Mouse (Mus musculus): ENCODE measurements around the gene Prpf4. TPM values are rescaled to one million over a fixed set of nuclear protein-coding genes. Genes with fewer than 3 reads are reported as not detected.
A peak's percentile ranks its signal among the peaks of the same experiment; 100 is the strongest.

The Prpf4 gene
- total RNA-seq (2012; rRNA removed) (24.4 and 26.9 TPM in 2 replicates), polyA plus RNA-seq (2012; ENCODE audit: insufficient read depth in 1 of 2, insufficient read length in 2 of 2, low read depth in 1 of 2, low replicate concordance in 2 of 2, missing spikeins in 1 of 2) (10 to 100 TPM in 1 of 2 experiments, not detected in 1; 37.9 TPM)

GRCm38 (mm10) chr4:62408601-62409282 is at the start of gene Prpf4, which contains the start of gene Cdc26:
Gene Prpf4 (plus strand): TSS chr4:62408797.
Gene Cdc26 (minus strand): TSS chr4:62408642.
- no peak for TF ChIP-seq SMC3 (IDR thresholded peaks at IDR 0.05; ENCODE audit: low read depth, low read length)
- peak; percentile 91 for TF ChIP-seq SIN3A (IDR thresholded peaks at IDR 0.05; ENCODE audit: low read length)
- peak; percentile 84 for TF ChIP-seq ELF1 (IDR thresholded peaks at IDR 0.05; ENCODE audit: low read depth, low read length)
- peak; percentile 98 for TF ChIP-seq NELFE (IDR thresholded peaks at IDR 0.05; ENCODE audit: low read depth, low read length)
- peak; percentile 76 for TF ChIP-seq TBP (IDR thresholded peaks at IDR 0.05; ENCODE audit: low read depth, low read length)
- TF ChIP-seq MYB (IDR thresholded peaks at IDR 0.05; ENCODE audit: low read depth, low read length): no peak
- TF ChIP-seq POLR2AphosphoS5 (IDR thresholded peaks at IDR 0.05; ENCODE audit: borderline replicate concordance, low read depth, low read length): no peak
- TF ChIP-seq BHLHE40 (IDR thresholded peaks at IDR 0.05; ENCODE audit: borderline replicate concordance, low read depth, low read length): no peak
- peak; percentile 95 for TF ChIP-seq KAT2A (conservative IDR thresholded peaks at IDR 0.05; ENCODE audit: low read depth, low read length)
- no peak for TF ChIP-seq UBTF (IDR thresholded peaks at IDR 0.05; ENCODE audit: borderline replicate concordance, insufficient read depth, low read depth, low read length)
- no peak for TF ChIP-seq TAL1 (IDR thresholded peaks at IDR 0.05; ENCODE audit: low read length)
- TF ChIP-seq CHD2 (IDR thresholded peaks at IDR 0.05; ENCODE audit: low read length): peak; percentile 97
- TF ChIP-seq NRF1 (IDR thresholded peaks at IDR 0.05; ENCODE audit: insufficient read depth, low read depth, low read length, poor library complexity, severe bottlenecking): peak; percentile 45; the same call in 1 of the 2 replicates
- TF ChIP-seq MYC (IDR thresholded peaks at IDR 0.05; ENCODE audit: low read depth, low read length): peak; percentile 88
- TF ChIP-seq EP300 (IDR thresholded peaks at IDR 0.05; ENCODE audit: low read depth in 1 of 2, low read length in 2 of 2): no peak
- no peak for TF ChIP-seq USF2 (IDR thresholded peaks at IDR 0.05; ENCODE audit: borderline replicate concordance in 1 of 2, insufficient read depth in 1 of 2, low read depth in 1 of 2, low read length in 2 of 2)
- peak; percentile 97 for TF ChIP-seq HCFC1 (IDR thresholded peaks at IDR 0.05; ENCODE audit: low read depth, low read length)
- peak; percentile 38; the same call in 1 of the 2 replicates for TF ChIP-seq ETS1 (IDR thresholded peaks at IDR 0.05; ENCODE audit: low read depth, low read length)
- peak; percentile 94 to 99 for TF ChIP-seq POLR2A (IDR thresholded peaks at IDR 0.05; ENCODE audit: control insufficient read depth in 1 of 2, insufficient read depth in 1 of 2, low read depth in 1 of 2, low read length in 2 of 2, poor library complexity in 1 of 2)
- TF ChIP-seq MAFK (IDR thresholded peaks at IDR 0.05; ENCODE audit: borderline replicate concordance, low read depth, low read length): no peak
- peak; percentile 89 for TF ChIP-seq MAX (IDR thresholded peaks at IDR 0.05; ENCODE audit: low read length)
- peak; percentile 95 for TF ChIP-seq POLR2AphosphoS2 (IDR thresholded peaks at IDR 0.05; ENCODE audit: low read length)
- TF ChIP-seq TCF12 (IDR thresholded peaks at IDR 0.05; ENCODE audit: low read depth, low read length): peak; percentile 70; the same call in 1 of the 2 replicates
- peak; percentile 7; the same call in 1 of the 2 replicates for TF ChIP-seq MEF2A (IDR thresholded peaks at IDR 0.05; ENCODE audit: extremely low read depth, insufficient replicate concordance, low read depth, low read length, poor library complexity, severe bottlenecking)
- peak; percentile 90 for TF ChIP-seq ZMIZ1 (IDR thresholded peaks at IDR 0.05; ENCODE audit: low read depth, low read length)
- no peak for TF ChIP-seq ZNF384 (IDR thresholded peaks at IDR 0.05; ENCODE audit: low read depth, low read length)
- TF ChIP-seq RCOR1 (IDR thresholded peaks at IDR 0.05; ENCODE audit: low read depth, low read length): no peak
- no peak for TF ChIP-seq GABPA (IDR thresholded peaks at IDR 0.05; ENCODE audit: low read depth, low read length)
- TF ChIP-seq MXI1 (IDR thresholded peaks at IDR 0.05; ENCODE audit: low read depth, low read length): peak; percentile 93
- no peak for TF ChIP-seq ZKSCAN1 (IDR thresholded peaks at IDR 0.05; ENCODE audit: low read depth, low read length)
- DNase-seq (ENCODE audit: low read depth, low spot score): peak; percentile 99
- peak within 1 kb of the TSS; percentile 73 to 76 for H3K4me3 ChIP-seq (ENCODE audit: control insufficient read depth in 1 of 2, insufficient read depth in 1 of 2, low read depth in 2 of 2, low read length in 2 of 2)
- H3K79me2 ChIP-seq (ENCODE audit: control insufficient read depth, insufficient read depth, low read length, poor library complexity): peaks cover 31% of the 10 kb centered on the region
- peak within 1 kb of the TSS; percentile 84 for H3K9ac ChIP-seq (ENCODE audit: control insufficient read depth, low read depth, low read length, poor library complexity, severe bottlenecking)
- H3K27ac ChIP-seq (ENCODE audit: control insufficient read depth, low read depth, low read length): peak within 1 kb of the TSS; percentile 91
- no peaks in the 10 kb centered on the region for H3K9me3 ChIP-seq (replicated peaks; ENCODE audit: insufficient read depth, low read length)
- no peaks in the 10 kb centered on the region for H3K27me3 ChIP-seq (ENCODE audit: control insufficient read depth in 1 of 2, insufficient read depth in 2 of 2, low read length in 2 of 2)
- peaks cover 12 to 13% of the 10 kb centered on the region in 2 experiments for H3K4me1 ChIP-seq (ENCODE audit: control insufficient read depth in 1 of 2, insufficient read depth in 2 of 2, low read length in 2 of 2)
- peaks cover 8 to 23% of the 10 kb centered on the region in 2 experiments for H3K36me3 ChIP-seq (ENCODE audit: control insufficient read depth in 1 of 2, insufficient read depth in 2 of 2, low read length in 2 of 2)

Measured in MEL (cell line).